Mouse (Mus musculus) CD4-positive, CD25-positive, alpha-beta regulatory T cell (primary cell): Measurements from ENCODE around the gene Zbtb45. TPM values are rescaled to one million over a fixed set of nuclear protein-coding genes. Genes with fewer than 3 reads are reported as not detected.

Experiments used
- polyA plus RNA-seq: library from polyadenylated mRNA; unstranded; fragments of 100-300 nt; shearing (Covaris generic); gene quantifications from one replicate; pipeline ENCODE4 v1.2.1, GENCODE M21; 2017

The Zbtb45 gene
- 25.7 TPM for polyA plus RNA-seq

GRCm38 (mm10) chr7:13010005-13010908 lies at the start of gene Zbtb45:
Gene Zbtb45 (minus strand): TSS chr7:13010034.

DNA sequence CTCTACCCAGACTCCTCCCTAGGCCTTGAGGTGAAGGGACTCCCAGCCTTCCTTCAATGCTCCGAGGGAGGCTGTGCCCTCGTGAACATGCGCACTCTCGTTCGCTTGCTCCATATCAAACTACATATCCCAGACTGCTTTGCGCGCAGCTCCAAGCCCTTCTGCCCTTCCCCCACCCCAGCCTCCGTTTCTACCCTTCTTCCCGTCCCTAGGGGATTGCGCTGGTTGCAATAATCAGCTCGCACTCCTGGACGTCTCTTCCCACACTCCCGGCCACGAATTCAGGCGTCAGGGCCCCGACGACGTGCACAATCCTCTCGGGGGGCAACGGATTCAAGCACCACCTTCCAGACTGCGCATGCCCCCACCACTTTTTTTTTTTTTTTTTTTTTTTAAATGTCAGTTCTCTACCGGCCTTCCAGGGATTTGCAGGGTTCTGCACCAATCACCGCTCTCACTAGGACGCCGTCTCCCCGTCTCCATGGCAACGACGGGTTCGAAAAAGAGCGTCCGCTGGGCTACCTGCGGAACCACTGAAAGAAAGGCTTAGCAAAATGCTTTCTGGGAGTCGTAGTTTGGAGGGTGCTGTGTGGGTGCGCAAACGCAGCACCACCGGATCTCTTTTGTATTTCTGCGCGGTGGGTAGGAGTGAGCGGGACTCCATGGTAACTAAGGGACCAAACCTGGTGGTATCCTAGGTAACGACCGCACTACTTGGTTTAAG lies 44.6 kb upstream of the Zbtb45 start, which contains the start of gene Mzf1:
TSS of gene Mzf1 (minus strand) at position 478 of the 724 bp plus-strand sequence.

DNA sequence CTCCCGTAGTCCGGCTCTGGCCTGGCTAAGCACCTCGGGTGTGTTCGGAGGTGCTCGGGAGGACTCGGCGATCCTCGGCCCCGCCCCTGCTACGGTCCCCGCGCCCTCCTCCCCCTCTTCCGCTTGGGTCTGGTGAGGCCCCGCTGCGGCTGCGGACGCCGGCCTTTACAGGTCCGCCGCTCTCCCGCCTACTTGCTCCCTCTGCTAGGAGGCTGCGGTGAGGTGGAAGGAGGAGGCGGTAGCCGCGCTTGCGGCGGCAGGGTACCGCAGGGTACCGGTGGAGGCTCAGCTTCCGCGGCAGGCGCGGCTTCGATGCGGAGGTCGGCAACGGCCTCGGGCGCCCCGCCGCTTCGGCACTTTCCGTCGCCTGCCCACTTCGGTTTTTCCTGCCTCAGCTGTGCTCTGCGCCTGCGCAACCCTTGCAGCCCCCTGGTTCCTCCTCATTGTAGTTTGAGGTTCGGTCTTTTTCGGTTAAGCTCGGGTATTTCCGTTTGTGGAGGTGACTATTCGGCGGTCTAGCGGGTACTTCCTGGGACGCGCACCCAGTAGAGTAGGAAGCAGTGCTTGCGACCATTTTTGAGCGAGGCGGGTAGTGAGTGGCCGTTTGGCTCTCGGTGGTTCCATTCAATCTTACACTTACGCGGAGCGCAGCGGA lies 28.2 kb upstream of the Zbtb45 start, which contains the start of gene Ube2m:
TSS of gene Ube2m (minus strand) at position 375 of the 655 bp plus-strand sequence.

DNA sequence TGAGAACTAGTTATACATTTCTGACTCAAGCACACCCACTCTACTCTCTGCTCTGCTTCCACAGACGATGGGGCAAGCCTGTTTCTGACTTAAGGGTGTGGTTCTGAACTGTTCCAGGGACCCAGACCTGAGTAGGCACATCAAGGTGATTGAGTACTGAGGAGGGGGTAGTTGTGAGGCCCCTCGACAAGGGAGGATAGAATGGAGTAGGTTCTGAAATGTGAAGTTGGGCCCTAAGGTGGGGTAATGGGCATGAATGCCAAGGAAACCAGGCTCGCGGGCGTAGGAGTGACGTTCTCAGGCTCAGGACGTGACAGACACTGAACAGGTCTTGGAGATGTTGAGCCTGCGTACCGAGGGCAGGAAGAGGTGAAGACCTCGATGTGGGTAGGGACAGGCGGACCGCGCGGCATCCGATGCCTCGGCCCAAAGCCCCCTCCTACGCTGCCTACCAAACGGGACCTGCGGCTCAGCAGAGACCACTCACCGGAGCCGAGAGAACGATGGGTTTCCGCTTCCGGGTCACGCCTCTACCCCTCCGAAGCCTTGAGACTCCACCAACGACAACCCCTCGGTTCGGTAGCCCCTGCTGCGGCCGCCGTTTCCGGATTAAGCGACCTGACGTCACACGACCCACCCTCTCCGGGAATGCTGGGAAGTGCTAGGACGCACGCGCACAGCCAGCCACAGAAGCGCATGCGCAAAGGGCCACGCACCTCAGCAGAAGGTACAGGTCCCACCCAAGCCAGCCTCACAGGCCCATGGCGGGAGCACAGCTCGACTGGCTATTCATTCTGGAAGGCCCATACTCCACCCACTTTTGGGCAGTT lies 24.5 kb upstream of the Zbtb45 start, which contains the start of gene Chmp2a:
TSS of gene Chmp2a (minus strand) at position 660 of the 830 bp plus-strand sequence.

DNA sequence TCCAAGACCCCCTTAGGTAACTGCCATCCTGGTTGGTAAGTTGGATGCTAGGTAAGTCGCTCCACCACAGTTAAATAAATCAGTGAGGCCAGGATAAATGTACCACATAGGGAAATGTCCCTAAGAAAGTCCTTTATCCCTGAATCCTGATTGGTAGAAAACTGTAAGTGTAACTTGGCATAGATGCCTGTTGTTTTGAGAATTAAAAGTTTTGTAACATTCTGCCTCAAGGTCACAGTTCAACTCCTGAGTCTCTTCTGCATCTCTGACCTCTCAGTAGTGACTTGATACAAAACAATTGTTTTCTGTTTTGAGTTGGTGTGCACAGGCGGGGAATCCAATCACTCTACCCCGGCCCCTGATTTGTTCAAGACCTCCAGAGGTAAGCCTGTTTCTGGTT lies 11.0 kb downstream of the Zbtb45 start, which contains the start of gene Trim28:
TSS of gene Trim28 (plus strand) at position 264 of the 400 bp plus-strand sequence.

GRCm38 (mm10) chr7:12998053-12998452 lies 11.8 kb downstream of the Zbtb45 start, which contains the start of gene Slc27a5:
Gene Slc27a5 (minus strand): TSS chr7:12998192.

GRCm38 (mm10) chr7:12977682-12978389 lies 32.0 kb downstream of the Zbtb45 start, which contains the start of gene Zfp446:
Gene Zfp446 (plus strand): TSS chr7:12977848.

DNA sequence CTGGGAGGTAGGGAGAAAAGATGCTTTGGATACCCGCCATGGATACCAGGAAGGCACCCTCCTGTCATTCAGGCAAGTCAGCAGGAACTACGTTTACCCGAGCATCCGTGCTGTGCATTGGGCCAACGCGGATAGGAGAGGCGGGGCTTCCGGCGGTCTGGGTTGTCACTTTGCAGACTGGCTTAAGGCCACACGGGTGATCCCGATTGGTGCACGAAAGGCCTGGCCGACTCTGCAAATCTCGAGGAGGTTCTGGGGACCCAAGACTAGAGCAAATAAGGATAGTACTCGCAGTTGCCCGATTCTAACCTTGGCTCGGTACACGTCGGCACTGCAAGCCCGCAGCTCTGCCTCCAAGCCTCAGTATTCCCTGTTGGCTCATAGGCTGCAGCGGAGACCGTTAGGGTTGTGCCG lies 44.1 kb downstream of the Zbtb45 start, which contains the start of gene Zfp324:
TSS of gene Zfp324 (plus strand) at position 161 of the 414 bp plus-strand sequence.

Other genes starting within 250 kb of the Zbtb45 start
- 3.0 TPM for gene Zscan18, start 206.4 kb downstream of the Zbtb45 start, polyA plus RNA-seq
- gene Zfp329, start 191.2 kb downstream of the Zbtb45 start, polyA plus RNA-seq = 14.7 TPM
- 73.3 TPM for gene Zfp110, start 175.3 kb downstream of the Zbtb45 start, polyA plus RNA-seq
- gene Zfp128, start 128.9 kb downstream of the Zbtb45 start, polyA plus RNA-seq = 3.5 TPM
- gene Zscan22, start 112.2 kb downstream of the Zbtb45 start, polyA plus RNA-seq = 10.3 TPM
- gene Rps5, start 87.7 kb downstream of the Zbtb45 start, polyA plus RNA-seq = 858 TPM
- 0.13 TPM for gene Rnf225, start 82.6 kb downstream of the Zbtb45 start, polyA plus RNA-seq
- 6.7 TPM for gene Zfp324, start 44.2 kb downstream of the Zbtb45 start, polyA plus RNA-seq
- gene Zfp446, start 32.2 kb downstream of the Zbtb45 start, polyA plus RNA-seq = 9.8 TPM
- 0.45 TPM for gene Slc27a5, start 11.8 kb downstream of the Zbtb45 start, polyA plus RNA-seq
- gene Trim28, start 10.9 kb downstream of the Zbtb45 start, polyA plus RNA-seq = 124 TPM
- gene Chmp2a, start 24.8 kb upstream of the Zbtb45 start, polyA plus RNA-seq = 253 TPM
- gene Ube2m, start 28.2 kb upstream of the Zbtb45 start, polyA plus RNA-seq = 174 TPM
- 1.1 TPM for gene Mzf1, start 44.7 kb upstream of the Zbtb45 start, polyA plus RNA-seq
- not detected for gene Vmn1r85, start 85.1 kb upstream of the Zbtb45 start, polyA plus RNA-seq
- 0.04 TPM for gene Vmn1r86, start 109.9 kb upstream of the Zbtb45 start, polyA plus RNA-seq
- gene Vmn1r87, start 130.1 kb upstream of the Zbtb45 start, polyA plus RNA-seq = not detected
- 0.06 TPM for gene Vmn1r88, start 149.5 kb upstream of the Zbtb45 start, polyA plus RNA-seq
- gene Vmn1r89, start 203.0 kb upstream of the Zbtb45 start, polyA plus RNA-seq = not detected